Mouse (Mus musculus): ENCODE results near the gene Eps8l3. TPM values are rescaled to one million over a fixed set of nuclear protein-coding genes. Genes with fewer than 3 reads are reported as not detected.
A peak's percentile ranks its signal among the peaks of the same experiment; 100 is the strongest.

Gene Eps8l3
- total and polyA plus RNA-seq, 3 experiments: 0.12 TPM; not detected in 2

GRCm38 (mm10) chr3:107917783-107918408 is 40.9 kb downstream of the Eps8l3 start:
- no peaks in the 10 kb centered on the region for H3K79me2 ChIP-seq (ENCODE audit: control insufficient read depth, insufficient read depth, low read length, poor library complexity)
- no peaks in the 10 kb centered on the region for H3K9me3 ChIP-seq (replicated peaks; ENCODE audit: insufficient read depth, low read length)
- H3K4me3 ChIP-seq (ENCODE audit: control insufficient read depth in 1 of 2, insufficient read depth in 1 of 2, low read depth in 2 of 2, low read length in 2 of 2): no peak overlapping the region
- peak; percentile 74 for DNase-seq (ENCODE audit: low read depth, low spot score)
- TF ChIP-seq SIN3A (IDR thresholded peaks at IDR 0.05; ENCODE audit: low read length): peak; percentile 25; the same call in 1 of the 2 replicates
- no peak for TF ChIP-seq ELF1 (IDR thresholded peaks at IDR 0.05; ENCODE audit: low read depth, low read length)
- TF ChIP-seq ETS1 (IDR thresholded peaks at IDR 0.05; ENCODE audit: low read depth, low read length): no peak
- peak; percentile 82 for TF ChIP-seq SMC3 (IDR thresholded peaks at IDR 0.05; ENCODE audit: low read depth, low read length)
- TF ChIP-seq RCOR1 (IDR thresholded peaks at IDR 0.05; ENCODE audit: low read depth, low read length): no peak
- TF ChIP-seq UBTF (IDR thresholded peaks at IDR 0.05; ENCODE audit: borderline replicate concordance, insufficient read depth, low read depth, low read length): no peak
- no peak for TF ChIP-seq E2F4 (IDR thresholded peaks at IDR 0.05; ENCODE audit: borderline replicate concordance, low read depth, low read length)
- TF ChIP-seq CTCF (IDR thresholded peaks at IDR 0.05 in 2 of 3, conservative IDR thresholded peaks at IDR 0.05 in 1 of 3; ENCODE audit: control insufficient read depth in 1 of 3, insufficient read depth in 1 of 3, low read depth in 2 of 3, low read length in 3 of 3, poor library complexity in 1 of 3, severe bottlenecking in 1 of 3): peak; percentile 51 to 86 (median 64)
- TF ChIP-seq MYC (IDR thresholded peaks at IDR 0.05; ENCODE audit: low read depth, low read length): peak; percentile 91; the same call in 1 of the 2 replicates
- 0 out of 2 replicates have a peak, but pooled peaks have one; percentile 19 for TF ChIP-seq MXI1 (IDR thresholded peaks at IDR 0.05; ENCODE audit: low read depth, low read length)
- peak; percentile 83 for TF ChIP-seq RAD21 (IDR thresholded peaks at IDR 0.05; ENCODE audit: low read depth, low read length)
- no peak for TF ChIP-seq ZKSCAN1 (IDR thresholded peaks at IDR 0.05; ENCODE audit: low read depth, low read length)
- peak; percentile 79 for TF ChIP-seq ZC3H11A (IDR thresholded peaks at IDR 0.05; ENCODE audit: low read depth, low read length)
- peaks cover 0 to 2% of the 10 kb centered on the region in 2 experiments; a peak in 3 of 4 replicates for H3K27me3 ChIP-seq (ENCODE audit: control insufficient read depth in 1 of 2, insufficient read depth in 2 of 2, low read length in 2 of 2)
- H3K36me3 ChIP-seq (ENCODE audit: control insufficient read depth in 1 of 2, insufficient read depth in 2 of 2, low read length in 2 of 2): no peaks in the 10 kb centered on the region
- no peaks in the 10 kb centered on the region for H3K4me1 ChIP-seq (ENCODE audit: control insufficient read depth in 1 of 2, insufficient read depth in 2 of 2, low read length in 2 of 2)
- no peak overlapping the region for H3K27ac ChIP-seq (ENCODE audit: control insufficient read depth, low read depth, low read length)
- no peak overlapping the region for H3K9ac ChIP-seq (ENCODE audit: control insufficient read depth, low read depth, low read length, poor library complexity, severe bottlenecking)

- H3K4me3 ChIP-seq (ENCODE audit: control insufficient read depth in 1 of 2, insufficient read depth in 1 of 2, low read depth in 2 of 2, low read length in 2 of 2): no peak overlapping the region
- peaks cover 3 to 6% of the 10 kb centered on the region in 2 experiments; a peak in 3 of 4 replicates for H3K27me3 ChIP-seq (ENCODE audit: control insufficient read depth in 1 of 2, insufficient read depth in 2 of 2, low read length in 2 of 2)
- H3K79me2 ChIP-seq (ENCODE audit: control insufficient read depth, insufficient read depth, low read length, poor library complexity): no peaks in the 10 kb centered on the region
- no peaks in the 10 kb centered on the region for H3K9me3 ChIP-seq (replicated peaks; ENCODE audit: insufficient read depth, low read length)
- no peaks in the 10 kb centered on the region for H3K36me3 ChIP-seq (ENCODE audit: control insufficient read depth in 1 of 2, insufficient read depth in 2 of 2, low read length in 2 of 2)
- no peaks in the 10 kb centered on the region for H3K4me1 ChIP-seq (ENCODE audit: control insufficient read depth in 1 of 2, insufficient read depth in 2 of 2, low read length in 2 of 2)
- H3K27ac ChIP-seq (ENCODE audit: control insufficient read depth, low read depth, low read length): no peak overlapping the region
- TF ChIP-seq MYC (IDR thresholded peaks at IDR 0.05; ENCODE audit: low read depth, low read length) (no peak), USF1 (IDR thresholded peaks at IDR 0.05; ENCODE audit: low read depth, low read length) (no peak), MAZ (IDR thresholded peaks at IDR 0.05; ENCODE audit: low read depth, low read length) (no peak), CTCF (IDR thresholded peaks at IDR 0.05 in 2 of 3, conservative IDR thresholded peaks at IDR 0.05 in 1 of 3; ENCODE audit: control insufficient read depth in 1 of 3, insufficient read depth in 1 of 3, low read depth in 2 of 3, low read length in 3 of 3, poor library complexity in 1 of 3, severe bottlenecking in 1 of 3) (no peak), ETS1 (IDR thresholded peaks at IDR 0.05; ENCODE audit: low read depth, low read length) (no peak), HCFC1 (IDR thresholded peaks at IDR 0.05; ENCODE audit: low read depth, low read length) (no peak), MXI1 (IDR thresholded peaks at IDR 0.05; ENCODE audit: low read depth, low read length) (no peak), NRF1 (IDR thresholded peaks at IDR 0.05; ENCODE audit: insufficient read depth, low read depth, low read length, poor library complexity, severe bottlenecking) (no peak), CHD1 (IDR thresholded peaks at IDR 0.05; ENCODE audit: low read depth, low read length) (no peak), MEF2A (IDR thresholded peaks at IDR 0.05; ENCODE audit: extremely low read depth, insufficient replicate concordance, low read depth, low read length, poor library complexity, severe bottlenecking) (no peak), GATA1 (IDR thresholded peaks at IDR 0.05; ENCODE audit: low read depth, low read length) (no peak), GABPA (IDR thresholded peaks at IDR 0.05; ENCODE audit: low read depth, low read length) (no peak), MAFK (IDR thresholded peaks at IDR 0.05; ENCODE audit: borderline replicate concordance, low read depth, low read length) (no peak), ZC3H11A (IDR thresholded peaks at IDR 0.05; ENCODE audit: low read depth, low read length) (no peak)
- no peak overlapping the region for H3K9ac ChIP-seq (ENCODE audit: control insufficient read depth, low read depth, low read length, poor library complexity, severe bottlenecking)
- no peak for DNase-seq (ENCODE audit: low read depth, low spot score)
Observed at GRCm38 (mm10) chr3:107920348-107920747, 43.3 kb downstream of the Eps8l3 start.
